Mouse (Mus musculus): Measurements from ENCODE around the gene Wwc1.

DNA sequence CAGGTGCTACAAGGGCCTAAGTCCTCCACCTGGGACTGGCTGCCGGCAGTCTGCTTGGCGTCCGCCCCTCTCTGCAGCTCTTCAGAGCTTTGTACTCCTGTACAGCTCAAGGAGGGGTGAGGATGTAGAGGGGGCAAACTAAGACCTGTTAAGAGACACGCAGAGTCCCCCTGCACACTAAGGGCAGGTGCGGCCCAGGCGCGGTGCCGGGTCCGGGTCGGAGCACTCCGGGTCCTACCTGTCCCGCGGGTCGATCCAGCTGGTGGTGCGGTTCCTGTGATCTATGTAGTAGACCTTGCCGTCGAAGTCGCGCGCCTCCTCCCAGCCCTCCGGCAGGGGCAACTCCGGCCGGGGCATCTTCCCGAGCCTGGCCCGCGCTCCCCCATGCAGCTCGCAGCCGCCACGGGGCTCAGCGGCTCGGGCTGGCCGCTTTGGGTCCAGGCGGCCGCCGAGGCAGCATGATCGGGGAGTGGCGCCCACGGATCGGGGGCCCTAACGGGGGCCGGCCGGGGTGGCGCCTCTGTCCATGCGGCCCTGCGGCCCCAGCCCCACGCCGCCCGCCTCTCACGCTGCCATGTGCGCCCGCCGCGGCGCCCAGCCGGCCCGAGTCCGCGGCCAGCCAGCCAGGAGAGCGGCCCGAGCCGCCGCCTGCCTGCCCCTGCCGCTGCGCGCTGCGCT is 455 bp downstream of the Wwc1 start:
- no peak for TF ChIP-seq CTCF (conservative IDR thresholded peaks at IDR 0.05 in 1 of 2, IDR thresholded peaks at IDR 0.05 in 1 of 2; ENCODE audit: low read depth in 2 of 2, low read length in 2 of 2)
- no peak for TF ChIP-seq POLR2A (IDR thresholded peaks at IDR 0.05; ENCODE audit: low read depth, low read length)
- no peak for TF ChIP-seq TCF12 (IDR thresholded peaks at IDR 0.05; ENCODE audit: low read depth, low read length)
- TF ChIP-seq HCFC1 (IDR thresholded peaks at IDR 0.05; ENCODE audit: low read depth, low read length) = no peak
- no peak for TF ChIP-seq MXI1 (IDR thresholded peaks at IDR 0.05; ENCODE audit: low read depth, low read length)
